Mouse (Mus musculus): ENCODE measurements around the gene Usp31.
A peak's percentile ranks its signal among the peaks of the same experiment; 100 is the strongest.

The Usp31 gene

DNA sequence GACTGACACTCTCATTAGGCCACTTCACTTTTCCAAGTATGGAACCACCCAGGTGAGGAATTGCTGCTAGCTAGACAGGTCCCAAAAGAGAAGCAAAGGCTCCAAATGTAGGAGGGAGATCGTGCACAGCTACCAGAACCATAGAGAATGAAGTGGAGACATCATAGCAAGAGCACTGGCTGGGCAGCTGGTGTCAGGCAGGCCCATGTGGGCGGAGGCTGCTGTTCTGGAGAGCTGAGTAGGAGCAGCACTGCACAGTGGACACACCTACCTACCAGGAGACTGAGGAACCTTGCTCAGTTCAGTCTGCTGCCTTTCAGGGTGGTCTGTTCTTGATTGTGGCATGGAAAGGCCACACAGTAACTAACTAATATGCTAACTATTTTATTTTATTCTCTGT is 52.4 kb downstream of the Usp31 start:
- DNase-seq = no peak

DNA sequence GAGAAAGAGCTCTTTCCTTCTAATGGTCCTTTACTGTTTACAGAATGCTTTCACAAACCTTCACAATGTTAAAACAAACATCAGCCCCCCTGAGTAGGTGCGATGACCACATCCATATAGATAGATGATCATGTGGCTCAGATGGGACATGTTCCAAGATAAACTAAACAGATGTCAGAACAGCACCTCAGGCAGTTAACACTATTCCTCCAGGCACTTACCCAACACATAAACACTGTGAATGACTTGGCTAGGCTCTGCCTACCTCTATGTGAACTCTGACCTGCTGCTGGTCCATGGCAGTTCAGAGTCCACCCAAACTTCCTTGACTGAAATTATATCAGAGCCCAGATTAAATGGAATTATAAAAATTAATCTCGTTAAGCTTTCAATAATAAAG is 54.4 kb downstream of the Usp31 start:
- DNase-seq = no peak

DNA sequence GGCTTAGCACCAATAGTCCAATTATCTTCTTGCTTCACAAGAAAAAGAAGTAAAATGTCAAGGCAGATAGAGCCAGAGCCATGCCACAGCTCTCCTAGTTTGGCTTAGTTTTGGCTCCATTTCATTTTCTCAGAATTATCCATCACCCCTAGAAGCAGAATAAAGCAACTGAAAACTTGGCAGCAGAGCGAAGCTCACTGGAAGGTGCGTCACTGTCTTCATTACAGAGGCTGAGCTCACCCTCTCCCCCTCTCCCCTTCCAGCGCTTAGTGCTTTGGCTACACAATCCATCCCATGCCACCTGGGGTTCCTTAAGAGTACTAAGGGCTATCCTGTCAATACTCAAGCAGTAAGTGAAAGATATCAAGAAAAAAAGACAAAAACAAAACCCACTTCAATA is 56.3 kb downstream of the Usp31 start:
- no peak for DNase-seq

DNA sequence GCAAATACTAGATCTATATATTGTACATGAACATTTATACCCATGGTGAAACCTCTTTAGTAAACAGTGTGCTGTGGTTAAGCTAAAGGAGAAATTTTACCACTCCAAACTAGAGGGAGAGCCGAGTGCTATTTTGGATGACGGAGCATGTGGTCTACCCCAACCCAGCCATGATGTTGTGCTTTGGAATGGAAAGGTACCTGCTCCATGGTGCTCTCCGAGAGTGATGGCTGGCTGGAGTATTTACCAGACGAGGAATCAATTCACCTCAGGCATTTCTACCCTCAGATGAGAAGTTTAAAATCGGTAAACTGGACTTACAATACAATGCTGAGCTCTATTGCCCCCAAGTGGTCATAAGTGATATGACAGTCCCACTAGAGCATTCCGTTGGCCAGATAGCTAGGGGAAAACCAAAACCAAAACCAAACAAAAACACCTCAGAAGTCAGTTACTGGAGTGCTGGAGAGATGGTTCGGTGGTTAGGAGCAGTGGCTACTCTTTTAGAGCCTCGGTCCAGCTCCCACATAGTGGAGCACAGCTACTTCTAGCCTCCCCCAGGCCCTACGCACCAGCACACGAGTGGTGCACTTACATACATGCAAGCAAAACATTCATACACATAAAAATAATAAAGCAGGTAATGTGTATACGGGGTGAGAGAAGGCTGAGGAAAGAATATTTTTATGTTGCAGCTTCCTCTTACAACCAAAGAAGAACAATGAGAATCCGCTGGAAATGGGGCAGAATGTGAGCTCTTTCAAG is 65.9 kb downstream of the Usp31 start:
- DNase-seq = peak; percentile 30

DNA sequence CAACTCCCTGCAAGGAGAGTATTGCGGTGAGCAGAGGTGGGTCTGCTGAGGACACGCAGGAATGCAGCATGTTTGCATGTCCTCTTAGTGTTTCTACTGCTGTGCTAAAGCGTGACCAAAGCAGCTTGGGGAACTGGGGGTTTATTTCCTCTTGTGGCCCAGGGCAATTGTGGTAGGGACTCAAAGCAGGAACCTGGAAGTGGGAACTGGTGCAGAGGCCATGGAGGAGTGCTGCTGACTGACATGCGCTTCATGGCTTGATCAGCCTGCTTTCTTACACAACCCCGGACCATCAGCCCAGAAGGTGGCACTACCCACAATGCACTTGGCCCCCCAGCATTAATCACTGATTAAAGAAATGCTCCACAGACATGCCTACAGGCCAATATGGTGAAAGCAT is 70.3 kb downstream of the Usp31 start:
- DNase-seq = no peak

DNA sequence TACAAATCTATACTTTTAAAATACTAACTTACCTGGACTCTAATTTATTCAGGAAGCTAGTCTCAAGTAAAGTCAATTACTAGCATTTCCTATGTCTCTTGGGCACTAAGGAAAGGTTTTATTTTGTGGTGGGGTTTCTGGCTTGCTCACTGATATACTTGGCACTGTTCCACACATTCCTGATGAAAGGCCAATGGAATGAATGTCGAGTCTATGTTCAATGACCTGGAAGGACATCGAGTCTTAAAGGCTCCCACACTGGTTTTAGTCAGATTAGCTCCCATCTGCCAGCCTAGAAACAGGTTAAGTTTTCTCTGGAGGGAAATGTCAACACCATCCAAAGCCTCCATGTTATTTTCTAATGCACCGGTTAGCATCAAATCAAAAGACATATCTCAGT is 72.8 kb downstream of the Usp31 start:
- no peak for DNase-seq

DNA sequence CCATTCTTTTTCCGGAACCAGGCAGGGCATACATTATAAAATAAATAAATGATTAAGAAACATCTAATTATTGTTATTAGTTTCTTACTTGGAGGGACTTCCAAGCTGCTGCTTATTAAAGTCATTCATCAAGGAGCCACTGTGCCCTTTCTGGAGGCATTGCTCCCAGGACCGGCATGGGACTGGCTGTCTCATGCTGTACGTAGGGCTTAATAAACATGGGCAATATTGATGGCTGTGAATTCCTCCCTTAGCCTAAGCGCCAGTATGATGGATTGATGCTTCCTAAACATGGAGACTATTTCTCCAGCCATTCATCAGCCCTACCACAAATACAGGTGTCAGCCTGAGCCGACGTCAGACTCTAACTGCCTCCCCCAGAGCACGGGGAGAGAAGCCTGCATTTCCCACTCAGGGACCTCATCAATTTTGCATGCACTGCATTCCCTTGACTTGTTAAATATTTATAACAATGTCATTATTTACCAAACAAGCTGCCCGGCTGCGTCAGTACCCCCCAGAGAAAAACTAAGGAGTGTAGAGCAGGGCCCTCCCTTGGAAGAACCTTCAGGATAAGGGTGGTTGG is 84.1 kb downstream of the Usp31 start:
- no peak for DNase-seq

DNA sequence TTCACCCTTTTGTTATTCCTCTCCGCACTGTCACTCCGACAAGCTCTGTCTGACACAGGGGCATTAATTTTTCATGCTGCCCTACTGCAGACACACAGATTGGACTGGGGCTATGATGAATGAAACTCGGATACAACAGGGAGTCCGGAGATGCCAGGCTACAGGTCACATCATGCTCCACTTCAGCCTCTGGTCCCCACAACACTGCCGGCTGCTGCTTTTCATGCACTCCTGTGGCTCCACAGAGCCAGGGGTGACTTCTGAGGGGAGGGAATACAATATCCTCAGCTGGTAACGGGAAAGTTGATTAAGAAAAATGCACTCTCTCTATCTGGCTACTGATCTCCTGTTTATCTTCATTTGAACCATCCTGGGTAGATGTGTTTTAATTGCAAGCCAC is 84.6 kb downstream of the Usp31 start:
- DNase-seq = no peak

DNA sequence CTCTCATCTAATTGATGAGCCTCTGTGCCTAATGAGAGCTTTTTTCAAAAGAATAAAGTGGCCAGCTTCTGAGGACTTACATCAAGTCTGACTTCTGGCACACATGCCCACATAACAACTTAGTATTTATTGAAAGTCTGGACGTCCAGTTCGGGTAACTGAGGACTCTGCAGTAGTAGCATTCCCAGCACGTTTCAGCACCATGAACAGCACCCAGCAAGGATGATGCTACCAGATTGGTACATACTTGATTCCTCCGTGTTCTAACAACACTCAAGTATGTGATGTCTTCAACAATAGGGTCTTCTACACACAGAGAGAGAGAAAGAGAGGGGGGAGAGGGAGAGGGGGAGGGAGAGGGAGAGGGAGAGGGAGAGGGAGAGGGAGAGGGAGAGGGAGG is 105.4 kb downstream of the Usp31 start:
- DNase-seq = no peak

DNA sequence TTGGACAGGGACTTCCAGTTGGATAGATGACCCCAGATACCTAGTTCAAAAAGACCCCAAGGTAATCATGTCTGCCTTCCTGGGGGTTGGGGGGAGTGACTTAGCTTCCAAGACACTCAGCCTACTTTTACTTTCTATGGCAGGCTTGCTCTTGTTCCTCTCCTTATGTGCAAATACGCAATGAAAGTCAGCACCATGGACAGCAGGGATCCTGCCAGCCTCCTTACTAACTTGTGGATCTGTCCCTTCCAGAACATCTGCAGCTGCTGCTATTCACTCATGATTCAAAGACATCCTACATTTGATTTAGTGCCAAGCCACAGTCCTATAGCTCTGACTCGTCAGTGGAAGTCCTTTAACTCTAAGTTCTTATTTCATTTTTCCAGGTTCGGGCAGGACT is 110.7 kb downstream of the Usp31 start:
- no peak for DNase-seq

DNA sequence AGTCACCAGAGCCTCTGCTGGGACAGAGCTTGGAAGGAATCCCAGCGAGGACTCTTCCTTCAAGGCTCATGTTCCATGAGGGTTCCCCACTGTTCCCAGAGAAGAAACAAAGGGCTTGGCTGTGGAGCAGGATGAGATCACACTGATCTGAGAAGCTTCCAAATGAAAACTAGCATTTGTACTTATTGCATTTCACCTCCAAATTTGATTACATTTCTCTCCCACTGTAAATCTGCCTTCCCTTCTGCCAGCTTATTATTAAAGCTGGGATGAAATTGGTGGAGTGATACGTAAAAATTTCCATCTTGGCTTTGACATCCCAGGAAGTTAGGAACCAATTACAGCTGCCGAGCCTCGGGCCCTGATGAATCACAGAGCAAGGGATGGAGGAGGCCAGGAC is 111.6 kb downstream of the Usp31 start:
- DNase-seq = no peak

DNA sequence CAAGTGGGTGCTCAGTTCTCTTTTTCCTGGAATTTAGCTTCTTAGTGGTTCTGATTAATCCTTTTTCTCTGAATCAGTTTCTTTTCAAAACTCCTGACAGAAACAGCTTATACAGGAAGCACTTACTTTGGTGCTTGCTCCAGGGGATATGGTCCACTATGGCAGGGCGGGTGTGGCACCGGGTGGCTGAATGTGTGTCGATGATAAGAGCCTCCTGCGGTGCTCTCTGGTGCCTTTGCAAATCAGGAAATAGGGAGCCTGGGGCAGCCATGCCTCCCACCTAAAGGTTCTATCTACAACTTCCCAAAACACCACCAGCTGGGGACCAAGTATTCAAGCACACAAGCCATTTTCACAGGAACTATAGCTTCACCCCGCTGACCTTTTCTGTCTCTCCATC is 112.0 kb downstream of the Usp31 start:
- DNase-seq = no peak

DNA sequence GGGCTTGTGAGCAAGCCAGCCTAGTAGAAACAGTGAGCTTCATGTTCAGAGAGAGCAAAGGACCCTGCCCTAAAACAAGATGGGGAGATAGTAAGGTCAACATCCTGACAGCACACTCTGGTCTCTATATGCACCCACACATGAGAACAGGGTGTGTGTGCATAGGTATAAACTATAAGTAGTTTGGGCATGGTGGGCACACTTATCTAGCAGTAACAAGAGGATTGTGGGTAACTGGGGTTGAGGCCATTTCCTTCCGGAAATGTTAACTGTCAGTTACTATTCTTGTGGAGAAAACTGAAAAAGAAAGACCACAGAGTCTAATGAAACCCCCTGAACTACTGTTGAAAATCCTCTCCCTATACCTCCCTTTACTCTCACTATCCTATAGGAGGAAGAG is 112.4 kb downstream of the Usp31 start:
- DNase-seq = no peak

Data from cerebellum, adult 9-11 months (tissue).